Mouse (Mus musculus) adipocyte (in vitro differentiated cells): ENCODE measurements around the gene Npcd.

ENCODE experiments used
- DNase-seq: peaks from one replicate; pipeline ENCODE4 v3.0.0-alpha.2; 2016; ENCODE audit warnings: low spot score

The Npcd gene

DNA sequence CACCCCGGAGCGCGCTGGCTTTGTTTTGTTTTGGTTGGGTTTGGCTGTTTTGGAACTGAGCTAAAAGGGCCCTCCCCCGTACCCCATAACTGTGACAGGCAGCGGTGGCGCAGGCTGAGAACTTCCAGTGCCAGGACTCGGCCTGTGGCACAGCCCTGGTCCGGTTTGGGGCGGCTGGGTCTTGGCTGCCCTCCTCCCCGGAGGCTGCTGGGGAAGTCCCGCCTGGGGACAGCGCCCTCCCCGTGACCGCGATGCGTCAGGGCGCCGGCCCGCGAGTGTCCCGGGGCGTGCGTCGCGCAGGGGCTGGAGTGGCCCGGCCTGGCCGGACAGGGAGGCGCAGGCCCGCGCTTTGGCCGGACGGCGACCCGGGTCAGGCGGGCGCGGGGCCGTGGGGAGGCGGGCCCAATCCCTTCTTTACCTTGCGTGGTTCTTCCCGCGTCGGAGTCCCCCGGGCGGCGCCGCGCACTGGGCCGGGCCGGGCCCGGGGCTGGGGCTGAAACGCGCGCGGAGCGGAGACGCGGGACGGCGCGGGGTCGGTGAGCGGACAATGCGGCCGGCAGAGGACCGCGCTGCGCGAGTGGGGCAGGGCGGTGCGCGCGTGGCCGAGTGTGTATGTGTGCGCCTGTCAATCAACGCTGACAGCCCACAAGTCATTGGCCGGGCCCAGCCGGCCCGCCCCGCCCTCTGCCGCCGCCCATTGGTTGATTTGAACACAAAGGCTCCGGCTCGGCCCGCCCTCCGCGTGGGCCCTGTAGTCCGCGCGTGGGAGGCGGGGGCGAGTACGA is 91.9 kb downstream of the Npcd start, which contains the start of gene Sun2:
Gene Sun2 (minus strand): TSS at position 616 of the 785 bp plus-strand sequence.
- DNase-seq, result peak; percentile 86

DNA sequence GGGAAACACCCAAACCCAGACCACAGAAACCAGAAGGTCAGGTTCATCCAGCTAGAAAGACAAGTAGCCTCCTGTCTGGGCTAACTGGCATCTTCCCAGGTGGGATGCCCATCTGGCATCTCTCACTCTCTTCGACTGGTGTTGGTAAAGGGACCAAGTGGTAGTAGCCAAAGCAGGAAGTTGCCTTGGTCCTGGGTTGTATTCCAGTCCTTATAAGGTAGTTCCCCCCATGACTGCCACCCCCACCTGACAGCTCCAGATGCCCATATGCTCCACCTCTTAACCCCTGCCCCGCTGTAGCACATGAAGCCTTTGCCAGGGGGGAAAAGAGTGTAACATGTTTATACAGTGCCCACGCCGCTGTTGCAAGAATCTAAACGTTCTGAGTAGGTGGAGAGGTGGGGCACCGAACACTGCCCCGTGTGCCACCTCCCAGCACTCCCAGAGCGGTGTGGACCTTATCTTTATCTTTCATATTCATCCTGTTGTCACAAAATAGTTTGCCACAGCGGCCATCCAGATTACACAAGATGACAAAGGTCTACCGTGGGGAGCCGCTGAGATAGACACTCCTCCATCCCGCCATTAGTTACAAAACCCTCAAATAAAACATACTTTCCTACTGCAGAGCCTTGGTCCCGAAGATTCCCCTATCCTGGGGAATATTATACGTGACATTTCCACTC is 92.7 kb downstream of the Npcd start:
- DNase-seq, result peak; percentile 78

DNA sequence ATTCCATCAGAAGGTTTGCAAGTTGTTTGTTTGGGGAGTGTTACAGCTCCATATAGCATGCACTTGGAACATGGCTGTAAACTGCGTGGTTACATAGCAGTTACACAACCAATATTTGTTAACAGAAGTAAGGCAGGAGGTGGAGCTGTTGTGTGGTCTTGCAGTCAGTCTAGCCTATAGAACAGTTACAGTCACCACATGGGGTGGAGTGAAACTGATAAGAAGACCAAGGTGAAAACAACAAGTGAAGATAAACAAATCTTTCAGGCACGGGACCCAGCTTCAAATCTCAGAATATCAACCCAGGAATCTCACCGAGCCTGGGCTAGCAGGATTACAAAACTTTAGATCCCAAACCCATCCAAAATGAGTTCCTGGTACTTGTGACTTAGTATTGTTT is 93.3 kb downstream of the Npcd start:
- no peak for DNase-seq
